Mouse (Mus musculus) NIH3T3 (cell line): ENCODE data around the gene Tmem208.
A peak's percentile ranks its signal among the peaks of the same experiment; 100 is the strongest.

ENCODE experiments used
- DNase-seq: peaks from one replicate; pipeline ENCODE4 v3.0.0-alpha.2; 2012; ENCODE audit warnings: low read depth

Tmem208 gene

DNA sequence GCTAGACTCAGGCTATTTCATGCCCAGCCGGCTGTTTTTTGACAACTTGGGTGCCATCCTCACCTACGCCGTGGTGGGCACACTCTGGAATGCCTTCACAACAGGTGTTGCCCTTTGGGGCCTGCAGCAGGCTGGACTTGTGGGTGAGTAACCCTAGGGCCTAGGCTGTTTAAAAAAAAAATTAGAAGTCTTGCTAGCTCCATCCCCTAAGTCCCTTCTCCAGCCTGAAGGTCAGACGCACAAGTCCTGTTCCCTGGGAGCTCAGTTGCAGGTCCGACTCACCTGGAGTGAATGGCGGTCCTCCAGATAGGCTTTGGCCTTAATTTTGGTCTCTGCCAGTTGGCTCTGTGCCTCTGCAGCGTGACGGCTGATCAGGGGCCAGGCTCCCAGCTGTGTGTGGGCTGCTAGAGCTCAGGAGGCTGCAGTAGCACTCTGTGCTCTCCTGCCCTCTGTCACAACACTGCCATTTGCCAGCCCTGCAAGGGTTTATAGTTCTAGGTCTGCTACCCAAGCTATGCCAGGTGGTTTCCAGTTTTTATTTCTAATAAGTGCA lies 27.5 kb downstream of the Tmem208 start:
- DNase-seq: no peak

DNA sequence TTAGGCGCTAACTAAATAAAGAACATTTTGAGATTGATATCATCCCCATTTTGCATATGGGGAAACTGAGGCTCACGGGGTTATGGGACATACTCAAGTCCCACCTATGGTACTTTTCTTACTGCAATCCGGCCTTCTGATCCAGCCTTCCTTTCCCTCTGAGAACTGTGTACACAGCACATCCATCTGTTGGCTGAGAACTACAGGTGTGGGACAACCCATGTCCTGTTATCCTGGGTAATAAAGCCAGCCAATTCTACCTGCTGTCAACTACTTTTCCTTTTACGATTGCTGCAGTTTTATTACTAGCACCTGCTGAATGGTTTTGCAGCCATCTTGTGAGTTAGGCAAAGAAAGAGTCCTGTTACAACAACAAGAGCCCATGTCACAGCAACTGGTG lies 28.4 kb downstream of the Tmem208 start:
- DNase-seq: no peak

DNA sequence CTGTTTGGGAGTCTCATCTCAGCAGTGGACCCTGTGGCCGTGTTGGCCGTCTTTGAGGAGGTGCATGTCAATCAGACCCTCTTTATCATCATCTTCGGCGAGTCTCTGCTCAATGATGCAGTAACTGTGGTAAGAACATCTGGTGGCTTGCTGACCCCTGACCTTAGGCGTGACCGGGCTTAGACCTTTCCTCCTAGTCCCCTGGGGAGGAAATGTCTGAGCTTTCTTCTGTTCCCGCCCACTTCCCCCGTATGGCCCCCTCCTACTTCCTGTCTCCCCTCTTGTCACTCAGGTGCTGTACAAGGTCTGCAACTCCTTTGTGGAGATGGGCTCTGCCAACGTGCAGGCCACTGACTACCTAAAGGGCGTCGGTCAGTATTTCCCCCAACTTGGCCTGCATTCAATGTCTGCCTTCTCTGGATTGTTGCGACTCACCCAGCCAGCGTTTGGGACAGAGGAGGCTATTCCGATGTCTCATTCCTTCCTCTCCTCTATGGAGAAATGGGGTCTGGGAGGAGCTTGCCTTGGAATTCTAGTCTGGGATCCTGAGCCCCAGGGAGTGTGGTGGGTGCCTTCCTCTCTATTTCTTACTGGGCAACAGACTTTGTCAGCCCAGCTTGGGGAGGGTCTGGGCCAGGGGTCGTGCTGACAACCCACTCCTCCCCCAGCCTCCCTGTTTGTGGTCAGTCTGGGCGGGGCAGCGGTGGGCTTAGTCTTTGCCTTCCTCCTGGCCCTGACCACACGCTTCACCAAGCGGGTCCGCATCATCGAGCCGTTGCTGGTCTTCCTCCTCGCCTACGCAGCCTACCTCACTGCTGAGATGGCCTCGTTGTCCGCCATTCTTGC lies 29.2 kb downstream of the Tmem208 start:
- DNase-seq: peak; percentile 79

DNA sequence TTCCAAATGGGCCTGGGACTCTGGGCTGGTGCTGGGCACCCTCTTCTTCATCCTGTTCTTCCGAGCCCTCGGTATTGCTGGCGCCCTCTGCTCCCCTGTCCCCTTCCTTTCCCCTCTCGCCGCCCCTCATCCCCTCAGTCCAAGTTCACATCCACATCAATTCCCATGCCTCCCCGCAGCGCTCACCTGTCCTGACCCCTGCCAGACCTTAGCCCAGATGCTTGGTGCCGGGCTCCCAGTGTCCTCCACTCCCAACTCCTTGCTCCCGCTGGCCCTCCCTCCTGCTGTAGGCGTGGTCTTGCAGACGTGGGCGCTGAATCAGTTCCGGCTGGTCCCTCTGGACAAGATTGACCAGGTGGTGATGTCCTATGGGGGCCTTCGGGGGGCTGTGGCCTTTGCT lies 30.5 kb downstream of the Tmem208 start:
- no peak for DNase-seq

DNA sequence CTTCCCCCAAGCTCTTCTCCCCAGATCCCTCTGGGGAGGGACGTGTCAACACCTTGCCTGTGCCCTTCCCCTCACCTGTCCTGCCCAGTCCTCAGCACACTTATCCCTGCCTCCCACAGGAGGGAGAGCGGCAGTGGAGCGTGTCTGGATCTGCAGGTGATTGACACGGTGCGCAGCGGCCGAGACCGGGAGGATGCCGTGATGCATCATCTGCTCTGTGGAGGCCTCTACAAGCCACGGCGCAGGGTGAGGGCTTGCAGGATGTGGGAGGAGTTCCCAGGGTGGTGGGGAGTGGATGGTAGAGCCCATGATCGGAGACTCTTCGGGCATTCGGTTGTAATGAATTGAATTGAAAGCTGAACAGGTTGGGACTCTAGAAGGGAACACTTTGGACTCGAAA lies 33.1 kb downstream of the Tmem208 start:
- no peak for DNase-seq

DNA sequence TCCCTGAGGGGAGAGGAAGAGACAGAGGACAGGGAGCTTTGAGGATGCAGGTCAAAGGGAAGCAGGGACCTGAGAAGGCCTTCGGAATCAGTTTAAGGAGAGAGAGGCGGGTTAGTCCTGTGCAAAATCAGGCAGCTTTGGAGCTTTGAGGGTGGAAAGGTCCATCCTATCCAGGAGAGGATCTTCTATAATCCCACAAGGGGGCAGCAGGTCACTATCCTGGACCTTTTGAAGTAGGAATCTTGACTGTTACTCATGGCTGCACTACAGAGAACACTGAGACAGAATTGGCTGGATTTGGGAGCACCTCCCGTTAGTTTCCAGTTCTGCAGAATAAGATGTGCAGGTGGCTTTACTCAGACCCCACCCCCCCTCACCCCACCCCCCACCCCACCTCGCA lies 33.5 kb downstream of the Tmem208 start:
- peak; percentile 75 for DNase-seq

DNA sequence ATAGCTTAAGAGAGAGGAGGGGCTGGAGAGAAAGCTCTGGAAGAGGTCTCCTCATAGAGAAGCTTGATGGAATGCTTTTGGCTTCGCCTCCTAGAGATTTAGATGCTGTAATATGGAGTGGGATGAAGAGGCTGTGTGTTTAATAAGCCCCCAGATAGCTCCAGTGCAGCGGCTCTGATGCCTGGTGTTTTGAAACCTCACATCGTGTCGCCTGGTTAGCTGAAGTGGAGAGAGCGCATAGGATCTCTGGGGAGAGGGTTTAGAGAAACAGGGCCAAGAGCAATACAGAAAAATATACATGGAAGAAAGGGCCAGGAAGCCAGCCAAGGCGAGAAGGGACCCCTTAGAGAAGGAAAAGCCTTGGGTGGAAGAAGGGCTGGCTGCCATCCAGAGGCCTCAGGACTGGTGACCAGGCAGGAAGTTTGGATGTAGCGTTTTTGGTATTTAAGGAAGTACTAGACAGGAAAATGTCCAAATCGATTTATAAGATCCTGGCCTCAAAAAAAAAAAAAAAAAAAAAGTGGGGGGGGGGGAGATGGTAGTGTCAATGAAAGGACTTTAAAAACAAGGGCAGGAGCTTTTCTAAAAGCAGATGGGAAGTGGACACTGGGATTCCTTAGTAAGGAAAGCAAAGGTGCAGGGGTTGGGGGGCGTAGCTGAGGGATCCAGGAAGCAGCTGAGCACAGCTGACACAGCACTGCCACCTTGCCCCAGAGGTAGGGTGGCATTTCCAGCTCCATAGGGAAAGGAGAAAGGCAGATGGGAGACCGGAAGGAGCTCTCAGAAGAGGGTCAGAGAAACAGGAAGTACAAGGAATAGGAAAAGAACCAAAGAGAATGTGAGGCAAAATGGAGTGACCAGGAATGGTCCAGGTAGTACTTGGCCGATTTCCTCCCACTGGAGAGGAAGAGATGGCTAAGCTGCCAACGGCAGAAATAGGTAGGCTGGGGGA lies 35.9 kb downstream of the Tmem208 start:
- no peak for DNase-seq

DNA sequence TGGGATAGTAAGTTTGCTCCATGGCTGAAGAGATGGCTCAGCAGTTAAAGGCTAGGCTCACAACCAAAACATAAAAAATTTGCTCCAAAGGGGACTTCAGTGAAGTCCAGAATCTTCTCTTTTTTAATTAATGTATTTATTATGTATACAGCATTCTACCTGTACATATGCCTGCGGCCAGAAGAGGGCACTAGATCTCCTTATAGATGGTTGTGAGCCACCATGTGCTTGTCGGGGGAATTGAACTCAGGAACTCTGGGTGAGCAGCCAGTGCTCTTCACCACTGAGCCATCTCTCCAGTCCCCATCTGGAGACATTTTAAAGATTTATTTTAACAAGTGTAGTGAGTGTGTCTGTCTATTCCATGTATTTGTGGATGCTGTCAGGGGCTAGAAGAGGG lies 41.0 kb downstream of the Tmem208 start:
- DNase-seq: peak; percentile 51

DNA sequence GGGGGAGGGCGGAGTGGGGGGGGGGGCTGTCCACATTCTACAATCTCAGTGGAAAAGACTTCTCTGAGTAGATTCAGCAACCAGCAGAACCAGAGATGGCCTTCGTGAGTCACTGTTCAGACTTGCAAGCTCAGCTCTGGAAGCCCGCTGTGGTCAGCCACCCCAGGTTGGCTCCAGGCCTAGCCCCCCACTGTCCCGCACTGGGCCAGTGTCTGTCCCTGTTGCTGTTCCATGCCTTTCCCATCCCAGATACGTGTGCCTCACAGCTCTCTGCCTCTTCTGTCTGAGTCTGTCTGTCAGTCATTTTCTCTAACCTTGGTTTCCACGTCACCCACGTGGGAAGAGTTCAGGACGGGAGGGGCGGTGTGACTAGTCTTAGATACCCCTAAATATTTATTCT lies 46.3 kb downstream of the Tmem208 start:
- peak; percentile 75 for DNase-seq

DNA sequence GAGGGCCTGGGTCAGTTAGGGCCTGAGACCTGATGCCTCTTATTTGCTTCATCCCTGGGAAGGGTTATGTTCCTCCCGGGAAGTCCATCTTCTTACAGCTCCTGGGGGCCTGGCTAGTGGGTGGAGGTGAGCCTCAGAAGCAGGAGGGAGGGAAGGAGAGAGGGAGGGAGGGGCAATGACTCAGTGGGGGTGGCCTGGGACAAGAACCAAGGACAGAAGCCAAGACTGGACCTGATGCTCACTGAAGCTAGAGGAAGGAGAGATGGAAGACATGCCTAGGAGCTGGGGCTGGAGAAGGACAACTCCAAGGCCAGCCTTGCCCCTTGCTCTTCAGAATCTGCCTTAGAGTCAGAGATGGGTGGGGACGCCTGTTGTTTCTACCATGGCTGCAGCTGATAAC lies 46.9 kb downstream of the Tmem208 start, which contains the start of gene Plekhg4:
Gene Plekhg4 (plus strand): TSS at position 243 of the 400 bp plus-strand sequence.
- DNase-seq: peak; percentile 83

DNA sequence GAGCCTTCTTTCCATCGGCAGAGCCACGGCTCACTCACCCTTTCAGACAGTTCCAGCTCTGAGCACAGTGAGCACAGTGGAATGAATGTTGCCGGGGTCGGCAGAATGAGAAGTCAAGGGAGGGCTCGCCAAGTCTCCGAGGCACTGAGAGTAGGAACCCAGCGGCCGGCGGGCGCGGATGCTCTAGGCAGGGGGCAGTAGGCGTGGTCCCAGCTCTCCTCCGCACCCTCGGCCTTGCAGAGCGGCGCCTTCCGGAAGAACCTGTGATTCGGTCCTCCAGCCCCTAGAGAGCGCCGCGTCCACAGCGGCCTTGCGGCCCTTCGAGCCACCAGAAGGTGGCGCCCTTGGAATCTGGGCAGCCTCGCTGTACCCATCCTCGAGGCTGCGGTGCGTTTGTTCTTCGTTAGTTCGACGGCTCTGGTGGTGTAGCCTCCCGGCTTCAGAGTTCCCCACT lies 48.4 kb downstream of the Tmem208 start:
- no peak for DNase-seq

DNA sequence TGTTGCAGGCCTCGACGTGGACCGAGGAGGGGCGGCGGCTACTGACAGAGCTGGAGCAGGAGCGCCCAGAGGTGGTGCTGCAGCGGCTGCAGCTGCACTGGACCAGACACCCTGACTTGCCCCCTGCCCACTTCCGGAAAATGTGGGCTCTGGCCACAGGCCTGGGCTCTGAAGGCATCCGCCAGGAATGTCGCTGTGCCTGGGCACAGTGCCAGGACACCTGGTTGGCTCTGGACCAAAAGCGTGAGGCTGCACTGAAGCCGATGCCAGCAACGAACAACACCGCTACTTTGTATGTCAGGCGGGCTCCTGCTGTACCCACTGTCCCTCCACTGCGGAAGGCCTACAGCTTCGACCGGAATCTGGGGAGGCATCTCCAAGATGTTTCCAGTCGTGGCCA lies 52.5 kb downstream of the Tmem208 start:
- peak; percentile 30 for DNase-seq

DNA sequence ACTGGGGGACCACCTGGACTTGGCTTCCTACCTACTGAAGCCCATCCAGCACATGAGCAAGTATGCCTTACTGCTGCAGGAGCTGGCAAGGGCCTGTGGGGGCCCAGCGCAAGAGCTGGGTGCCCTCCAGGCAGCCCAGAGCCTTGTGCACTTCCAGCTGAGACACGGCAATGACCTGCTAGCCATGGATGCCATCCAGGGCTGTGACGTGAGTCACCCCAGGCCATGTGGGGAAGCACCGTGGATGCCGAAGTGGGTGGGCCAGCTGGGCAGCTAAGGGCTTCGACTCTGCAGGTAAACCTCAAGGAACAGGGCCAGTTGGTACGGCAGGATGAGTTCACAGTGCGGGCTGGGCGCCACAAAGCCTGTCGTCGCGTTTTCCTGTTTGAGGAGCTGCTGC lies 54.2 kb downstream of the Tmem208 start:
- no peak for DNase-seq

DNA sequence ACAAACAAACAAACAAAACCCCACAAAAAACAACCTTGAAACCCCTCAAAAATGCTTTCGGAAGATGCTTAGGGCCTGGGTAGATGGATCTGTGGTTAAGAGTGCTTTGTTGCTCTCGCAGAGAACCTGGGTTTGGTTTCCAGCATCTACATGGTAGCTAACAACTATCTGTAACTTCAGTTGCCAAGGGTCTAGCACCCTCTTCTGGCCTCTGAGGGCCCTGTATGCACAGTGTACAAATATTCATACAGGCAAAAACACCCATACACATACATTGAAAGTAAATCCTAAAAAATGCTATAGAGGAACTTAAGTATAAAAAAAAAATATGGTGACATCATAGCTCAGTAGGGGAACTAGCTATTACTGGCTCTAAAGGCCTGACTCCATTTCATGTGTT lies 57.9 kb downstream of the Tmem208 start:
- DNase-seq: no peak
